Mouse (Mus musculus) intestine, embryonic 15.5 days (tissue): ENCODE results near the gene Cx3cr1. TPM values are rescaled to one million over a fixed set of nuclear protein-coding genes. Genes with fewer than 3 reads are reported as not detected.

Experiments used
- ATAC-seq: fragments of 200-750 bp; cut with Nextera tagmentation; 2 replicates; pipeline ENCODE4 v1.8.0; 2017; ENCODE audit warnings: moderate TSS enrichment, moderate library complexity
- H3K27ac ChIP-seq: fragments of 300-500 bp; sonication (generic); 2 replicates; pipeline ENCODE4 v1.5.1; 2015; ENCODE audit warnings: mild to moderate bottlenecking, inconsistent platforms
- H3K27me3 ChIP-seq: fragments of 300-500 bp; sonication (generic); replicated peaks from 2 replicates; pipeline ENCODE4 v1.6.1; 2015; ENCODE audit warnings: inconsistent platforms
- H3K36me3 ChIP-seq: fragments of 300-500 bp; sonication (generic); 2 replicates; pipeline ENCODE4 v1.6.1; 2015; ENCODE audit warnings: inconsistent platforms
- H3K4me1 ChIP-seq: fragments of 300-500 bp; sonication (generic); replicated peaks from 2 replicates; pipeline ENCODE4 v1.6.1; 2015; ENCODE audit warnings: inconsistent platforms
- H3K4me2 ChIP-seq: fragments of 300-500 bp; sonication (generic); replicated peaks from 2 replicates; pipeline ENCODE4 v1.6.1; 2015; ENCODE audit warnings: mild to moderate bottlenecking, inconsistent platforms
- H3K4me3 ChIP-seq: fragments of 300-500 bp; sonication (generic); replicated peaks from 2 replicates; pipeline ENCODE4 v1.5.1; 2015; ENCODE audit warnings: inconsistent platforms
- H3K9ac ChIP-seq: fragments of 300-500 bp; sonication (generic); 2 replicates; pipeline ENCODE4 v1.6.1; 2015; ENCODE audit warnings: inconsistent platforms
- H3K9me3 ChIP-seq: fragments of 300-500 bp; sonication (generic); 2 replicates; pipeline ENCODE4 v1.6.1; 2016; ENCODE audit warnings: inconsistent platforms
- WGBS: fragments of 180-500 bp; shearing (Covaris S2); methylation state at CpG from one replicate; pipeline ENCODE4 v1.1.7; 2015; 5-methylcytosine and 5-hydroxymethylcytosine counted together
- polyA plus RNA-seq: library from polyadenylated mRNA; unstranded; fragments of >200 nt; fragmentation: Nextera tagmentation; extraction: Ambion mirVana; gene quantifications from 2 replicates; pipeline ENCODE4 v1.2.1, GENCODE M21; 2015

The Cx3cr1 gene
- polyA plus RNA-seq, 1 experiment from 2014 or later: 9.6 TPM

- Histone ChIP-seq H3K9ac (no peak overlapping the region), H3K27ac (no peak overlapping the region), H3K4me3 (no peak overlapping the region), H3K27me3 (no peaks in the 10 kb centered on the region), H3K36me3 (peaks cover 19% of the 10 kb centered on the region), H3K4me1 (no peaks in the 10 kb centered on the region), H3K9me3 (no peaks in the 10 kb centered on the region), H3K4me2 (no peak overlapping the region)
- ATAC-seq: no peak
- 82% methylated on average over 12 of the region's 12 CpGs for WGBS
Observed at GRCm38 (mm10) chr9:119902410-119903151, 167.1 kb downstream of the Cx3cr1 start.

DNA sequence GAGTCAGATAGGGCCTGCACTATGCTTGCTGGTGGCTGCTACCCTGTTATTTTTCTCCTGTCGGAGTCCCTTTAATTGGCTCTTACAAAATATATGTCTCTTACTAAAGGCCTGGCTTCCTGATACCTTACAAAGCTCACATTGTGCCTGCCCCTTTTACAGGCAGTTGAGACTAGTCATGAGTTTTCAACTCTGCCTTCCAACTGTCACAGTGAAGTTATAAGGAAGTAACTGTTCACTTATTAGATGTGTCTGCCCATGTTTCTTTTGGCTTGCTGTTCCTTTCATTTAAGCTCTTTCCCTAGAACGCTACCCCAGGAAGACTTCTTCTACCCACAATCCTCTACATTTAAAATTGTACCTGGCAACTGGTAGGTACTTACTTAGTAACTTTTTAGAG, 170.2 kb downstream of the Cx3cr1 start:
- WGBS: 91% methylated on average over 2 of the region's 2 CpGs
- Histone ChIP-seq H3K27ac (no peak overlapping the region), H3K4me1 (peaks cover 10% of the 10 kb centered on the region), H3K4me3 (no peak overlapping the region), H3K36me3 (peaks cover 4% of the 10 kb centered on the region; the same call in 1 of the 2 replicates), H3K27me3 (no peaks in the 10 kb centered on the region), H3K9ac (no peak overlapping the region), H3K4me2 (no peak overlapping the region), H3K9me3 (no peaks in the 10 kb centered on the region)
- ATAC-seq: no peak

- peak overlapping the region; percentile 67 for H3K27ac ChIP-seq
- H3K9me3 ChIP-seq: no peaks in the 10 kb centered on the region
- peak overlapping the region; percentile 84 for H3K9ac ChIP-seq
- ATAC-seq: peak; percentile 87
- H3K36me3 ChIP-seq: no peaks in the 10 kb centered on the region
- peak overlapping the region; percentile 86 for H3K4me3 ChIP-seq
- no peaks in the 10 kb centered on the region for H3K27me3 ChIP-seq
- peak overlapping the region; percentile 84 for H3K4me2 ChIP-seq
- peaks cover 14% of the 10 kb centered on the region for H3K4me1 ChIP-seq
- under 1% methylated on average over 51 of the region's 71 CpGs for WGBS
Observed at GRCm38 (mm10) chr9:119895040-119895721, 174.5 kb downstream of the Cx3cr1 start.

GRCm38 (mm10) chr9:119894339-119895009, 175.2 kb downstream of the Cx3cr1 start, which contains the start of gene Wdr48:
TSS of gene Wdr48 (plus strand) at chr9:119894878.
- ATAC-seq: peak; percentile 99
- WGBS: 3% methylated on average over 34 of the region's 34 CpGs
- Histone ChIP-seq H3K9me3 (no peaks in the 10 kb centered on the region), H3K9ac (peak within 1 kb of the TSS; percentile 84), H3K4me1 (peaks cover 14% of the 10 kb centered on the region), H3K36me3 (no peaks in the 10 kb centered on the region), H3K27me3 (no peaks in the 10 kb centered on the region), H3K4me2 (peak within 1 kb of the TSS; percentile 84), H3K4me3 (peak within 1 kb of the TSS; percentile 86), H3K27ac (peak within 1 kb of the TSS; percentile 73)

DNA sequence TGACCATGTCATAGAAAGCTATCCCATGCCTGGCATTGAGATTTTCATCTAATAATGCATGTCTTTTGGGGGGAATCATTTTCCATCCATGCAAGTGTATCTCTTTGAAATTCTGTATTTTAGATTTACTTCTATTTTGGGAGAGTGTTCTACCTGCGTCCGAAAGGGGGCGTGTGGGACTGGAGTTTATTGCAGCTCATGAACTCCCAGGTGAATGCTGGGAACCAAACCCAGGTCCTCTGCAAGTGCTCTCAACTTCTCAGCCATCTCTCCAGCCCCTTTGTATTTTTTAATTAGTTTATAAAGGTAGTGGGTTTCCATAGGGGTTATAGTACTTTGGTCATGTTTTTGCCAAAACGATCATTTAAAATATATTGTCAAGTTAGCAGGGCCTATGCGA, 175.8 kb downstream of the Cx3cr1 start:
- H3K4me1 ChIP-seq: peaks cover 14% of the 10 kb centered on the region
- H3K4me2 ChIP-seq: peak overlapping the region; percentile 74; the same call in 1 of the 2 replicates
- H3K9ac ChIP-seq: no peak overlapping the region
- H3K27me3 ChIP-seq: no peaks in the 10 kb centered on the region
- H3K9me3 ChIP-seq: no peaks in the 10 kb centered on the region
- no peak overlapping the region for H3K4me3 ChIP-seq
- no peaks in the 10 kb centered on the region for H3K36me3 ChIP-seq
- no peak overlapping the region for H3K27ac ChIP-seq
- WGBS: 89% methylated on average over 5 of the region's 5 CpGs
- ATAC-seq: no peak

DNA sequence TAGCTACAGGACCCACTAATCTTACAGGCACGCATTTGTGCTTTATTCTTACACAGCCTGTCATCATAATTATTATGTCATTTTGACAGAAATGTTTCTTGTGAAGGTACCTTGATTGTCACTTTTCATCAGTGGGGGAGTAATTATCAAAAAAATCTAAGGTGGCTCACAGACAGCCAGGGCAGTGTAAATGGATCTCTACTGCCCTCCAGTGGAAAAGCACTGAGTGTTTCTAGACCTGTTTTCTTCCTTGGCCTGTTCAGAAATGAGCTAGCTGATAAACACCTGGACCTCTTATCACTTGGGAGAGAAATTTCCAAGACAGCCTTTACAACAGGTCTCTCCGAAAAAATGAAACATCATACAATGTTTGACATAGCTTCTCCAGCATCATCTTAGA, 179.0 kb downstream of the Cx3cr1 start:
- Histone ChIP-seq H3K9ac (no peak overlapping the region), H3K27me3 (no peaks in the 10 kb centered on the region), H3K4me2 (no peak overlapping the region), H3K4me3 (no peak overlapping the region), H3K27ac (no peak overlapping the region), H3K36me3 (no peaks in the 10 kb centered on the region), H3K9me3 (no peaks in the 10 kb centered on the region), H3K4me1 (0 out of 2 replicates have a peak, but pooled peaks cover 7% of the 10 kb centered on the region)
- WGBS: 44% methylated on average over 2 of the region's 2 CpGs
- no peak for ATAC-seq

DNA sequence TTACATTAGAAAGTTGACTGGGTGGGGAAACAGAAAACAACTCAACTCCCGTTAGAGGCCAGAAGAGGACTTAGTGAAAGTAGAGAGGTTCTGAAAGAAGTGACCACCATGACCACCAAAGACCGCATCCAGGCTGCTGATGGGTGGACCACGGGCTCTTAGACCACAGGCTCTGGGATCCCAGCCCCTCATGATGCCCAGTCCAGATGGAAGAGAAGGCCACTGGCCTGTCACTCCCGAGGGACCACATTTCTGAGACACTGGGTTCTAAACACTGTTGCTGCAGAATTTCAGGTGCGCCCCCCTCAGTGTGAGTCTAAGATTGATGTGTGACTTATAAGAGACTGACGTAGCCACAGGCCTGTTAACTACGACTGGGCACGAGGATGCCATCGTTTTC, 180.2 kb downstream of the Cx3cr1 start:
- Histone ChIP-seq H3K4me3 (no peak overlapping the region), H3K4me1 (0 out of 2 replicates have a peak, but pooled peaks cover 3% of the 10 kb centered on the region), H3K27ac (no peak overlapping the region), H3K4me2 (no peak overlapping the region), H3K27me3 (no peaks in the 10 kb centered on the region), H3K36me3 (no peaks in the 10 kb centered on the region), H3K9ac (no peak overlapping the region), H3K9me3 (no peaks in the 10 kb centered on the region)
- WGBS: 89% methylated on average over 9 of the region's 9 CpGs
- no peak for ATAC-seq

DNA sequence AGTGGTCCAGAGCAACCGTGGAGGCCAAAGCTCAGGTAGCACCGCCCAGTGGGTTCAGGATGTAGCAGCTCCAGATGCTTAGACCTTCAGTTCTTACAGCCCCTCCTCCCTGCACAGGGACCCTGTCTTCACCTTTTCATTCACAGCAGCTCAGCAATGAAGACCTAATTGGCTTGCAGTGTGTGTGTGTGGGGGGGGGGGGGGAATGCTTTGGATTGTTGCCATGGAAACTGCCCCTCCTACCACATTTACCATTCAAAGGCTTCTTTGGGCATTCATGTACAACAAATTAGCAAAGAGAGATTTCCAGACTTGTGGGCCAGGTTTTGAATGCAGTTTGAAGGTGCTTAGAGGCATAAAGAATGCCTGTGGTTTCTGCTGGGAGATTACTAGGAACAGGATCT, 180.8 kb downstream of the Cx3cr1 start:
- H3K27me3 ChIP-seq: no peaks in the 10 kb centered on the region
- no peaks in the 10 kb centered on the region for H3K9me3 ChIP-seq
- H3K9ac ChIP-seq: no peak overlapping the region
- H3K4me3 ChIP-seq: no peak overlapping the region
- no peak overlapping the region for H3K27ac ChIP-seq
- no peak for ATAC-seq
- no peaks in the 10 kb centered on the region for H3K4me1 ChIP-seq
- H3K36me3 ChIP-seq: no peaks in the 10 kb centered on the region
- WGBS: 57% methylated on average over 2 of the region's 2 CpGs
- no peak overlapping the region for H3K4me2 ChIP-seq

- Histone ChIP-seq H3K9me3 (no peaks in the 10 kb centered on the region), H3K4me2 (no peak overlapping the region), H3K36me3 (no peaks in the 10 kb centered on the region), H3K27me3 (no peaks in the 10 kb centered on the region), H3K27ac (no peak overlapping the region), H3K4me3 (no peak overlapping the region), H3K9ac (no peak overlapping the region), H3K4me1 (no peaks in the 10 kb centered on the region)
- WGBS: 68% methylated on average over 4 of the region's 4 CpGs
- ATAC-seq: no peak
Observed at GRCm38 (mm10) chr9:119887144-119887901, 182.4 kb downstream of the Cx3cr1 start.

DNA sequence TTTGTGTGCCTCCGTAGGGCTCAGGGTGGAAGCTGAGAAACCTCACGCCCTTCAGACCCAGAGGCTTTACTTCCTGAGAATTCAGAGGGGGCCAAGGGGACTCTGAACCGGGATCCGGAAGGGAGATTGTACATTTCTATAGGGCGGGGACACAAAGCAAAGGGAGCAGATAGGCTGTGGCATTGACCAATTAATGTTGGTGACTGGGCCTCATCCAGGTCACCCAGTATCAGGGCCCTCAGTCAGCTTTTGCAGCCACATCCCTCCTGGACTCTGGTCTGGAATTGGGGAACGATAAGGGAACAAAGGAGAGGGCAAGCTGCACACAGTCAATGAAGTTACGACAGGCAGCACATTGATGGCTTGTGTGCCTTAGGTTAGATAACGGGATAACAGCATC, 215.5 kb downstream of the Cx3cr1 start:
- no peaks in the 10 kb centered on the region for H3K4me1 ChIP-seq
- WGBS: 52% methylated on average over 8 of the region's 8 CpGs
- H3K27ac ChIP-seq: no peak overlapping the region
- peak; percentile 79 for ATAC-seq
- no peaks in the 10 kb centered on the region for H3K9me3 ChIP-seq
- H3K9ac ChIP-seq: no peak overlapping the region
- H3K27me3 ChIP-seq: no peaks in the 10 kb centered on the region
- no peak overlapping the region for H3K4me3 ChIP-seq
- H3K36me3 ChIP-seq: no peaks in the 10 kb centered on the region
- H3K4me2 ChIP-seq: no peak overlapping the region

- 56% methylated on average over 2 of the region's 2 CpGs for WGBS
Observed at GRCm38 (mm10) chr9:119853071-119853846, 216.4 kb downstream of the Cx3cr1 start.

More at GRCm38 (mm10) chr9:119853071-119853846, 216.4 kb downstream of the Cx3cr1 start:
- H3K9ac ChIP-seq: no peak overlapping the region
- no peaks in the 10 kb centered on the region for H3K36me3 ChIP-seq
- no peaks in the 10 kb centered on the region for H3K27me3 ChIP-seq
- H3K27ac ChIP-seq: no peak overlapping the region
- ATAC-seq: no peak
- no peak overlapping the region for H3K4me3 ChIP-seq
- H3K4me1 ChIP-seq: no peaks in the 10 kb centered on the region
- no peaks in the 10 kb centered on the region for H3K9me3 ChIP-seq
- H3K4me2 ChIP-seq: no peak overlapping the region
